Mouse (Mus musculus) thymus, adult 2 months (tissue): Measurements from ENCODE around the gene Sptb.

Source experiments
- CTCF ChIP-seq: fragments of 200-500 bp; IDR thresholded peaks from 2 replicates; pipeline ENCODE4 v1.5.1; 2012; ENCODE audit warnings: mild to moderate bottlenecking, control low read depth, low read length, moderate library complexity, borderline replicate concordance; ENCODE audit not compliant: control insufficient read depth, poor library complexity, insufficient read depth; ENCODE audit errors: extremely low read depth
- POLR2A ChIP-seq: fragments of 200-500 bp; IDR thresholded peaks from 2 replicates; pipeline ENCODE4 v1.6.1; 2012; ENCODE audit warnings: mild to moderate bottlenecking, low read length, control low read depth, moderate library complexity; ENCODE audit not compliant: control insufficient read depth, poor library complexity, insufficient read depth; ENCODE audit errors: extremely low read depth

DNA sequence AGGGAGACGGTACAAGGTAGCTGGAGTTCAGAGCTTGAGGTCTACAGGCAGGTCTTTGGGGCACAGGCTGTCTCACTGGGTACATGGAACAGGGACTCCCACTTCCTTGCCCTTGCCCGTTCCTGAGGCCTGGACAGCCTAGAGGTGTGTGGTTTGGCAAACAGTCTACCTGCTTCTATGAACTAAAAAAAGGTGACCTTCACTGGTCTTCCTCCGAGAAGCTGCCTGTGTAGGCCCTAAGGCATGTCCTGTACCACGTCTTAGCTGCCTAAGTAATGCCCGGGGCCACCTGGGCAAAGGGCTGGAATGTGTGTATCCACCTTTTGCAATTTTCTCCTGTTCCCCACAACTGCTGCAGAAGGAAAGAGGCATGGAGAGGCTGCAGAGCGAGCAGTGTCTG lies 137.0 kb downstream of the Sptb start:
- TF ChIP-seq CTCF = no peak
- no peak for TF ChIP-seq POLR2A
